Mouse (Mus musculus) limb, embryonic 13.5 days (tissue): ENCODE results near the gene Ube2j2. TPM values are rescaled to one million over a fixed set of nuclear protein-coding genes. Genes with fewer than 3 reads are reported as not detected.

ENCODE experiments used
- ATAC-seq: fragments of 200-750 bp; cut with Nextera tagmentation; 2 replicates; pipeline ENCODE4 v1.8.0; 2017; ENCODE audit warnings: low read depth, moderate number of reproducible peaks, moderate TSS enrichment; ENCODE audit not compliant: low FRiP score
- H3K27ac ChIP-seq: fragments of 300-500 bp; sonication (generic); 2 replicates; pipeline ENCODE4 v1.5.1; 2015; ENCODE audit warnings: inconsistent platforms, mild to moderate bottlenecking, moderate library complexity
- H3K27me3 ChIP-seq: fragments of 300-500 bp; sonication (generic); 2 replicates; pipeline ENCODE4 v1.6.1; 2015; ENCODE audit warnings: mild to moderate bottlenecking, inconsistent platforms
- H3K36me3 ChIP-seq: fragments of 300-500 bp; sonication (generic); 2 replicates; pipeline ENCODE4 v1.6.1; 2015; ENCODE audit warnings: inconsistent platforms, mild to moderate bottlenecking, moderate library complexity
- H3K4me1 ChIP-seq: fragments of 300-500 bp; sonication (generic); 2 replicates; pipeline ENCODE4 v1.6.1; 2015; ENCODE audit warnings: inconsistent platforms
- H3K4me2 ChIP-seq: fragments of 300-500 bp; sonication (generic); replicated peaks from 2 replicates; pipeline ENCODE4 v1.6.1; 2015; ENCODE audit warnings: inconsistent platforms, mild to moderate bottlenecking, moderate library complexity
- H3K4me3 ChIP-seq: fragments of 300-500 bp; sonication (generic); 2 replicates; pipeline ENCODE4 v1.5.1; 2015; ENCODE audit warnings: moderate library complexity, mild to moderate bottlenecking, inconsistent platforms
- H3K9ac ChIP-seq: fragments of 300-500 bp; sonication (generic); 2 replicates; pipeline ENCODE4 v1.6.1; 2015; ENCODE audit warnings: mild to moderate bottlenecking, inconsistent platforms
- H3K9me3 ChIP-seq: fragments of 300-500 bp; sonication (generic); 2 replicates; pipeline ENCODE4 v1.6.1; 2016; ENCODE audit warnings: inconsistent platforms
- WGBS: fragments of 180-500 bp; shearing (Covaris S2); methylation state at CpG from one replicate; pipeline ENCODE4 v1.1.7; 2015; 5-methylcytosine and 5-hydroxymethylcytosine counted together
- microRNA-seq: library from miRNA; unstranded; fragments of <30 nt; microRNA quantifications from one replicate; pipeline ENCODE4, GENCODE M21; 2016
- polyA plus RNA-seq: library from polyadenylated mRNA; unstranded; fragments of >200 nt; fragmentation: Nextera tagmentation; extraction: Ambion mirVana; gene quantifications from 2 replicates; pipeline ENCODE4 v1.2.1, GENCODE M21; 2015

The Ube2j2 gene
- polyA plus RNA-seq, 1 experiment from 2014 or later, result 113 TPM

DNA sequence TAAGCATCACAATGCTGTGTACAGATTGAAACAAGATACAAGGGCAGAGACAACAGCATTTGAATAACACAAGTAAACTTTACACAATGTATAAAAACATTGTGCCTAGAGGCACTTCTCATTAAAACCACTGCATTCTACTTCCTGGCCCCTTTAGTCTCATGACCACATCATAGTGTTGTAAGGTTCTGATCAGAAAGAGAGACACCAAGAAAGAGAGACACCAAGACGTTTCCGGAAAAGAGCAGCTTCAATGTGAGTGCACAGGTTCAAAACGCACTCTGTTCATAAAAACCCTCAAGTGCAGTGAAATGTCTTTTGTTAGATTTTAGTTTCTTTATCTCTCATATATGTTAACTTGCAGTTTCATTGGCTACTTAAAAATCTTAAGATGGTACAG is 60.5 kb downstream of the Ube2j2 start:
- no peak overlapping the region for H3K9ac ChIP-seq
- ATAC-seq, result no peak
- no peak overlapping the region for H3K27ac ChIP-seq
- H3K9me3 ChIP-seq, result no peaks in the 10 kb centered on the region
- 92% methylated on average over 3 of the region's 3 CpGs for WGBS
- no peaks in the 10 kb centered on the region for H3K27me3 ChIP-seq
- H3K36me3 ChIP-seq, result peaks cover 94% of the 10 kb centered on the region
- H3K4me2 ChIP-seq, result no peak overlapping the region
- no peak overlapping the region for H3K4me3 ChIP-seq
- no peaks in the 10 kb centered on the region for H3K4me1 ChIP-seq

DNA sequence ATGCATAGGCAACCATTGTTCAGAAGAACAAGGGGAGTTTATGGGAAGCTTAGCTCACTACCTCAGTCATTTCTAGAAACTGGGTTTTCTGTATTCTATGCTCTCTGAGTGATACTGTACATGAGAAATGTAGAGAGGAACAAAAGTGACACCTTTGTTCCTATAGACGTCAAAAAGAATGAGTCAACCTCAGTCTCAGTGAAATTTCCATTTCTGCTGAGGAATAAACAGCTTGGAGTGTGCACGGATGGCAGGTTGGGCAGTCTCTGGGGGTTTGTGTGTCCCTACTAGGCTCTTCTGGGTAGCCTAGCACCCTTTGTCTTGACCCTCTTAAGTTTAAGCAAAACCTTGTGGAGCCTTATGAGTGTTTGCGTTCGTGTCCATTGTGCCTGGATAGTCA is 64.7 kb downstream of the Ube2j2 start:
- Histone ChIP-seq H3K4me3 (no peak overlapping the region), H3K36me3 (peaks cover 94% of the 10 kb centered on the region), H3K4me1 (no peaks in the 10 kb centered on the region), H3K27ac (no peak overlapping the region), H3K4me2 (no peak overlapping the region), H3K27me3 (no peaks in the 10 kb centered on the region), H3K9me3 (no peaks in the 10 kb centered on the region), H3K9ac (no peak overlapping the region)
- 93% methylated on average over 4 of the region's 4 CpGs for WGBS
- ATAC-seq, result no peak

Small RNAs within 50 kb of the gene (microRNA-seq; reads per million reads assigned to microRNA genes)
- gene Gm22991, result not detected

Other genes starting within 250 kb of the Ube2j2 start
- gene Fndc10, start 249.5 kb upstream of the Ube2j2 start, polyA plus RNA-seq, result 8.4 and 10.2 TPM in 2 replicates
- gene Ssu72, start 239.0 kb upstream of the Ube2j2 start, polyA plus RNA-seq, result 141 and 150 TPM in 2 replicates
- gene Tmem240, start 209.0 kb upstream of the Ube2j2 start, polyA plus RNA-seq, result 1.0 and 1.1 TPM in 2 replicates
- 94.4 and 100 TPM in 2 replicates for gene Atad3a, start 182.7 kb upstream of the Ube2j2 start, polyA plus RNA-seq
- 11.1 and 11.6 TPM in 2 replicates for gene Vwa1, start 169.1 kb upstream of the Ube2j2 start, polyA plus RNA-seq
- 0.64 and 0.81 TPM in 2 replicates for gene Tmem88b, start 158.0 kb upstream of the Ube2j2 start, polyA plus RNA-seq
- not detected in 2 replicates for gene Ankrd65, start 153.4 kb upstream of the Ube2j2 start, polyA plus RNA-seq
- gene Mrpl20, start 141.0 kb upstream of the Ube2j2 start, polyA plus RNA-seq, result 213 and 220 TPM in 2 replicates
- 211 and 231 TPM in 2 replicates for gene Ccnl2, start 131.3 kb upstream of the Ube2j2 start, polyA plus RNA-seq
- 140 and 144 TPM in 2 replicates for gene Aurkaip1, start 112.6 kb upstream of the Ube2j2 start, polyA plus RNA-seq
- 76.6 and 92.7 TPM in 2 replicates for gene Mxra8, start 104.2 kb upstream of the Ube2j2 start, polyA plus RNA-seq
- 4.3 and 5.7 TPM in 2 replicates for gene Dvl1, start 96.4 kb upstream of the Ube2j2 start, polyA plus RNA-seq
- gene Tas1r3, start 80.5 kb upstream of the Ube2j2 start, polyA plus RNA-seq, result 0.25 and 0.33 TPM in 2 replicates
- 13.6 and 13.8 TPM in 2 replicates for gene Cptp, start 74.4 kb upstream of the Ube2j2 start, polyA plus RNA-seq
- gene Ints11, start 74.3 kb upstream of the Ube2j2 start, polyA plus RNA-seq, result 71.2 and 74.8 TPM in 2 replicates
- 51.8 and 55.9 TPM in 2 replicates for gene Pusl1, start 52.0 kb upstream of the Ube2j2 start, polyA plus RNA-seq
- gene Acap3, start 52.0 kb upstream of the Ube2j2 start, polyA plus RNA-seq, result 18.2 and 19.4 TPM in 2 replicates
- gene C1qtnf12, start 18.5 kb downstream of the Ube2j2 start, polyA plus RNA-seq, result 32.0 and 35.0 TPM in 2 replicates
- gene B3galt6, start 48.8 kb downstream of the Ube2j2 start, polyA plus RNA-seq, result 16.8 and 17.3 TPM in 2 replicates
- gene Sdf4, start 49.0 kb downstream of the Ube2j2 start, polyA plus RNA-seq, result 160 and 166 TPM in 2 replicates
- 0.80 and 0.85 TPM in 2 replicates for gene Tnfrsf4, start 70.0 kb downstream of the Ube2j2 start, polyA plus RNA-seq
- 2.8 and 2.9 TPM in 2 replicates for gene Tnfrsf18, start 82.3 kb downstream of the Ube2j2 start, polyA plus RNA-seq
- 0.70 and 1.1 TPM in 2 replicates for gene Ttll10, start 115.6 kb downstream of the Ube2j2 start, polyA plus RNA-seq
- 45.2 and 48.7 TPM in 2 replicates for gene 9430015G10Rik, start 166.2 kb downstream of the Ube2j2 start, polyA plus RNA-seq
- gene Rnf223, start 186.7 kb downstream of the Ube2j2 start, polyA plus RNA-seq, result 0.48 and 0.72 TPM in 2 replicates